Mouse (Mus musculus) heart, adult 8-10 months (tissue): ENCODE measurements at regions not wholly inside any gene's neighbourhood (a gene's known extent, or its start where the extent isn't known, plus 50 kb on each side); places are given as distances from the start of the nearest gene placed in this dataset.

Source experiments
- DNase-seq: peaks from one replicate; pipeline ENCODE4 v3.0.0; 2022; ENCODE audit warnings: low spot score

- DNase-seq = no peak
These were observed 445.5 kb downstream of the Glrx3 start for GRCm38 (mm10) chr7:137882876-137883275.

- DNase-seq = no peak
These were observed 446.3 kb downstream of the Glrx3 start for GRCm38 (mm10) chr7:137883701-137884100.

- no peak for DNase-seq
These were observed 447.7 kb downstream of the Glrx3 start for GRCm38 (mm10) chr7:137885146-137885545.

- no peak for DNase-seq
These were observed 451.3 kb downstream of the Glrx3 start for GRCm38 (mm10) chr7:137888731-137889130.

- no peak for DNase-seq
These were observed 469.1 kb downstream of the Glrx3 start for GRCm38 (mm10) chr7:137906424-137907060.

- no peak for DNase-seq
These were observed 472.0 kb downstream of the Glrx3 start for GRCm38 (mm10) chr7:137909456-137909855.

- DNase-seq = peak; percentile 42
These were observed 476.2 kb downstream of the Glrx3 start for GRCm38 (mm10) chr7:137913551-137914105.

- DNase-seq = no peak
These were observed 477.1 kb downstream of the Glrx3 start for GRCm38 (mm10) chr7:137914506-137914905.

GRCm38 (mm10) chr7:137916351-137916750 lies 478.9 kb downstream of the Glrx3 start:
- no peak for DNase-seq

GRCm38 (mm10) chr7:137924464-137925167 lies 472.9 kb downstream of the Tcerg1l start:
- peak; percentile 27 for DNase-seq

GRCm38 (mm10) chr7:137925656-137926055 lies 471.9 kb downstream of the Tcerg1l start:
- no peak for DNase-seq

- DNase-seq = no peak
These were observed 470.2 kb downstream of the Tcerg1l start for GRCm38 (mm10) chr7:137927371-137927770.

GRCm38 (mm10) chr7:137930200-137930599 lies 467.3 kb downstream of the Tcerg1l start:
- no peak for DNase-seq

- DNase-seq = no peak
These were observed 461.6 kb downstream of the Tcerg1l start for GRCm38 (mm10) chr7:137935896-137936295.

GRCm38 (mm10) chr7:137939116-137939515 lies 458.4 kb downstream of the Tcerg1l start:
- DNase-seq = peak; percentile 33

- DNase-seq = no peak
These were observed 457.4 kb downstream of the Tcerg1l start for GRCm38 (mm10) chr7:137940084-137940483.

GRCm38 (mm10) chr7:137944991-137945390 lies 452.5 kb downstream of the Tcerg1l start:
- no peak for DNase-seq

GRCm38 (mm10) chr7:137947424-137947823 lies 450.1 kb downstream of the Tcerg1l start:
- DNase-seq = no peak

- no peak for DNase-seq
These were observed 440.2 kb downstream of the Tcerg1l start for GRCm38 (mm10) chr7:137957354-137957753.

- DNase-seq = no peak
These were observed 439.7 kb downstream of the Tcerg1l start for GRCm38 (mm10) chr7:137957848-137958247.

GRCm38 (mm10) chr7:137963470-137964095 lies 433.9 kb downstream of the Tcerg1l start:
- DNase-seq = peak; percentile 1

- no peak for DNase-seq
These were observed 422.8 kb downstream of the Tcerg1l start for GRCm38 (mm10) chr7:137974705-137975104.

- DNase-seq = no peak
These were observed 420.0 kb downstream of the Tcerg1l start for GRCm38 (mm10) chr7:137977527-137977926.
